Mouse (Mus musculus): ENCODE results near the gene Evx1. TPM values are rescaled to one million over a fixed set of nuclear protein-coding genes. Genes with fewer than 3 reads are reported as not detected.

The Evx1 gene
- not detected for total RNA-seq (2021)
- long read RNA-seq = 0 reads

GRCm38 (mm10) chr6:52313391-52314303 lies at the start of gene Evx1:
TSS of gene Evx1 (plus strand) at chr6:52313498.
- no peak for DNase-seq (ENCODE audit: low spot score in 2 of 2)

DNA sequence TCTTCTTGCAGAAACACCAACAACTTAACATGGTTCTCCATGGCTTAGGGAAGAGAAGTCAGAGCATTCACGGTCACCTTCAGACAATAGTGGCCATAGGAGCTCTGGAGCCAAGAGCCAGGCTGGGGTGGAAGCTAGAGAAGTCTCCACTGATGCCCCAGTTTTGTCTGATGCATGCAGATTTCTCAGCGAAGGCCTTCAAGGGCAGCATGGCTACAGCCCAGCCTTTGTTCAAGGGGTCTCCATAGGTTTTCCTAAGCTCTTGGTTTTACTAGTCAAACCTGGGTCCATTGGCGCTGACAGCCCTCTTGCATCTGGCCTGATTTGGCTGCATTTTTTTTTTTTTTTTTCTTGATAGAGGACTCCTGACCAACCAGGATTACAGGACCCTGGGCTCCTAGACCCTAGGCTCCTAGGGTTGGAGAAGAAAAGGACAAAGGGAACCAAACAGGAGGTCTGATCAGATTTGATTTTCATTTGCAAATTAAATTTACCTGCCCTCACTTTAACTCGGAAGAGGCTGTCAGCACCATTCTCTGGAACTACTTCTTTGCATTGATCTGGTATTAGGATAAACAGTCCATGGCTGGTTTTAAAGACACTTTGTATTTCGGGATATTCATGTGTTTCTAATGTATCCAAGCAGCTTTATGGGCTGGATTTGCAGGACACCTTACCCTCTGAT lies 49.0 kb upstream of the Evx1 start:
- no peak for DNase-seq (ENCODE audit: low spot score in 2 of 2)

GRCm38 (mm10) chr6:52265306-52265912 lies 47.9 kb upstream of the Evx1 start:
- no peak for DNase-seq (ENCODE audit: low spot score in 2 of 2)

DNA sequence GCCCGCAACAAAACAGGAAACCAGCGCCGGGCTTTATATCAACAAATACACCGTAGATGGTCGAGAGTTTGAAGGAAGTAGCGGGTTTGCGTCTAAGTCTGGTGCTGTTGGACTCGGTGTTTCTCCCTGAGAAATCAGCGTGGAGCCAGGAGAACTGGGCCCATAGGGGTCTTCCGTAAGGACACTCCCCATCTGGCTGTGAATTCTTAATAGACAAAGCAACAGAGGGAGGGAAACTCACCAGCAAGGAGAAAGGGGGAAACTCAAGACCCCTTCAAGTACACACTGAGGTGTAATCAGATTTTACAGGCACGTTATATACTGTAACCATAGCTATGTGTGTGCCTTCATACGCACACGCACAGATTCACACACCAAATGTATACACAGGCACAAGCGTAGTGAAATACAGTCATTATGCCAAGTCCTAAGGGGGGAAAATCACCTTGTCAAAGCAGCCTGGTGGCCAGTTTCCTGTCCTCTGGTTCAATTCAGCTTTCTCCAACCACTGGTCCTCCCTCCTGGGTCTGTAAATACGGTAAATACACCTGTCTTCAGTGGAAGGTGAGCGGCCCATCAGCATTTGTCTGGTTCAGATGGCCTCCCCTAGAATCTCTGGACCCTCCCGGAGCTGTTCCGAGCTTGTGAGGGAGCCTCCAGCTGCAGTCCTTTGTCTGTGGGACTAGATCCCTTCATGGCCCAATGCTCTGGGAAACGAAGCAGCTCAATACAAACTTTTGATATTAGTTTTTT lies 47.2 kb upstream of the Evx1 start:
- DNase-seq (ENCODE audit: low spot score in 2 of 2) = no peak

DNA sequence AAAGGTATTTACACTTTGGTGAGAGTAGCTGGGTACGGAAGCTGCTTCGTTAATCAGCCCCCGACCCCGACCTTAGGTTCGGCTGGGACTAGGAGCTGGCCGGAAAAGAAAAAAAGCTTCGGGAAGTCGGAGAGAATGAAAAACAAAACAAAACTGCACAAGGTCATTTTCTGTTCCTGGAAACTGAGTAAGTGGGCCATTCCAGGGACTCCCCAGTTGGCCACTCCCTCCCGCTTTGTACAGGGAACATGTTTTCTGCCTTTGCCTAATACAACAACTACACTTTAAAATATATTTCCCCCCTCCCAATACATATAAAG lies 46.7 kb upstream of the Evx1 start:
- DNase-seq (ENCODE audit: low spot score in 2 of 2) = no peak

- DNase-seq (ENCODE audit: low spot score in 2 of 2) = no peak
Measured at GRCm38 (mm10) chr6:52267221-52267620, 46.1 kb upstream of the Evx1 start.

DNA sequence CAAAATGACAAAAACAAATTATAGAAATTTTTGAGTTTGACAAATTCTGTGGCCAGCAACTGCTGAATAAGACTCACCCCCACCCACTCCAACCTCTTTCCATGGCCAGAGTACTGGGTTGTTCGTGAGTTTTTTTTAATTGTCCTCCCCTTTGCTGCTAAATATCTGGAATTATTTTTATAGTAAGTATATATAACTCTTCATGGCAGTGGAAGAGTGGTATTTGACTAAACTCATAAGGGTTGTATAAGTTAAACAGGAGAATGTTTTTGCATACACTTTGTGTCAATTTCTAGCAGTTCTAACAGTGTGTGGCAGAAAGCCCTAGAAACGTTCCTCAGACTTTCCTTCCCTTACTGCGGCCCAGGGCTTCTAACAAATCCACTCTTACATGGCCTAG lies 45.6 kb upstream of the Evx1 start:
- DNase-seq (ENCODE audit: low spot score in 2 of 2) = no peak

- DNase-seq (ENCODE audit: low spot score in 2 of 2) = no peak
Measured at GRCm38 (mm10) chr6:52268341-52268740, 45.0 kb upstream of the Evx1 start.

GRCm38 (mm10) chr6:52268756-52269155 lies 44.5 kb upstream of the Evx1 start:
- DNase-seq (ENCODE audit: low spot score in 2 of 2) = no peak

GRCm38 (mm10) chr6:52270494-52271480 lies 42.5 kb upstream of the Evx1 start:
- DNase-seq (ENCODE audit: low spot score in 2 of 2) = peak; percentile 72 to 74

DNA sequence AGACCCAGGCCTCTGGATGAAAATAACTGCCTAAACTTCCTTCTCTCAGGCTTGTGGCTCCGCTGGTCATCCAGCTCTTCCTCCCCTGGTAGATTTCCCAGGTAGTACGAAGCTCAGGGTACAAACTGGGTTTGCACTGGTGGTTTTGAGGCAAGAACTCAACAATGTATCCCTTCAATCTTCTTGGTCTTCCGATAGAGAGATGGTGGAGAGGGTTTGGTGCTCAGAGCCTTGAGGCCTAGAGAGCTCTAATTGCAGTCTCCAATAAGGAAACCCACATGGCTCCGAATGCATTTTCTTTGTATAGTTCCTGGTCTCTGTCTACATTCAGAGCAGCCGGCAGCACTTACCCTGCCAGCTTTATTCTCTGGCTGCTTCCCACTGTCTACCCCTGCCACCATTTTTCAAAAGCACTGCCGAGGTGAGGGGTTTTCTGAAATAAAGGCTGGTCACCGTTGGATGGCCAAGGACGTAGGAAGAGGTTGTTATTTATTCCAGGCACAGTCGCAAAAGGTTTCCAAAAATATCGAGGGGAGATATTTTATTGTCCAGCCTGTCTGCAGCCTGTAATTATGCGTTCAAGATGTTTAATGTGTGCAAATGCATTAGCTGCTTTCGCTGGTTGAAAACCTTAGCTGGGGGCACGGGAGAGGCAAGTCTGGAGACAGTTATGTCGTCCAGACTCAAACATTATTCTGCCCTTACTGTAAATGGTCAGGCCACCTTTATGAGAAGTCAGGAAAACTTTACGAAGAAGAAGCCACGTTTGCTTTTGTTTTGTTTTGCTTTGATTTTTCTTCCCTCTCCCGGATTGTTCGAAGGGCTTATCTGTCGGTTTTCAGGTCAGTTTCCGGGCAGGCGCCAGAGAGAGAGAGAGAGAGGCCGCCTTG lies 40.3 kb upstream of the Evx1 start:
- no peak for DNase-seq (ENCODE audit: low spot score in 2 of 2)

GRCm38 (mm10) chr6:52273656-52274280 lies 39.5 kb upstream of the Evx1 start:
- no peak for DNase-seq (ENCODE audit: low spot score in 2 of 2)

DNA sequence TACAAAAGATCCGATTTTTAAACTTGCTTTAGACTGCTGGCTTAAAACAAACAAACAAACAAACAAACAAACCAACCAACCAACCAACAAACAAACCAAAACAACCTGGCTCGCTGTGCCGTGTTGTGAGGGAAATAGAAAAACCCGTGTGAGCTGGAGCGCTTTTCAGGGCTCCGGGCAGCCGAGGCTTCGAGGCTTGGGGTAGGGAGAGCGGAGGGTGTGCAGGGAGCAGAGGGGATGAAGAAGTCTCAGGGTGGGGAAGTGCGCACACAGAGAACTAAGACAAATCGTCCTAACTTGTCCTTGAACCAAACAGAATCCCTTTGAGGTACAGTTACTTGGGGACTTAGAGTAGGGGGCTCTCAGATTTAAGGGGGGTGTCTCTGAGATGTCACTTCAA lies 38.7 kb upstream of the Evx1 start:
- no peak for DNase-seq (ENCODE audit: low spot score in 2 of 2)

- no peak for DNase-seq (ENCODE audit: low spot score in 2 of 2)
Measured at GRCm38 (mm10) chr6:52275563-52276280, 37.6 kb upstream of the Evx1 start.

GRCm38 (mm10) chr6:52276382-52276781 lies 36.9 kb upstream of the Evx1 start:
- no peak for DNase-seq (ENCODE audit: low spot score in 2 of 2)

- DNase-seq (ENCODE audit: low spot score in 2 of 2) = no peak
Measured at GRCm38 (mm10) chr6:52276920-52277319, 36.4 kb upstream of the Evx1 start.

DNA sequence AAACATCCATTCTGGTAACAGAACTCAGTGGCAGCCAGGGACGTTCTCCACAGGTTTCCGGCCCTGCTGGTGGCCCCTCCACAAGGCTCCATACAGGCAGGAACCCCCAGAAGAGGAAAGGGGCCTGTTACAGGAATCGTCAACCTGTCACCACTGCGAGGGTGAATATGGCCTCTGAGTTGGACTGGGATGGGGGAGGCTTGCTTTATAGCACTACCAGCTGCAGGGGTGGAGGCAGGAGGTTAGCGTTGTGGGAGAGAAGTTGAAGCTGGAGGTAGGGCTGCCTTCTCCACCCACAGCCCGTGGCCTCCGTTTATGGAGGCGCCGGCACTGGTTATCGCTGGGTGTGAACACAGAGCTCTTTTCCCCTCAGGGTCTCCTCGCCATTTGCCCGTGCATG lies 32.2 kb upstream of the Evx1 start:
- DNase-seq (ENCODE audit: low spot score in 2 of 2) = no peak

DNA sequence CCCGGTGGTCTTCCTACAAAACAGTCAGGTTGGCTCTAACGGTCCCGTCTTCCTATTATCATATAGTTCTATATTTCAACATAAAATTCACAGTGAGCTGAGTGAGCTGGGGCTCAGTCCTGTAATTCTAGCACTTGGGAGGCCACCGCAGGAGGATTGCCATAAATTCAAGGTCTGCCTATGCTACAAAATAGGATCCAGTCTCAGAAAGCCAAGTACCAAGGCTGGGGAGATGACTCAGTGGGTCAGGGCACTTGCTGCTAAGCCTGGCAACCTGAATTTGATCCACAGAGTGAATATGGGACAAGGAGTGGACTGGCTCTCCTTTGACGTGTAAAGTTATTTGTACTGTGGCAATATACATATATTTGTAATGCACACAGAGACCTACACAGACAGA lies 29.4 kb upstream of the Evx1 start:
- DNase-seq (ENCODE audit: low spot score in 2 of 2) = no peak

Measured in layer of hippocampus, postnatal 10 days (tissue).